Mouse (Mus musculus): ENCODE measurements around the gene Snrpa1. TPM values are rescaled to one million over a fixed set of nuclear protein-coding genes. Genes with fewer than 3 reads are reported as not detected.
A peak's percentile ranks its signal among the peaks of the same experiment; 100 is the strongest.

The Snrpa1 gene
- polyA plus RNA-seq, 1 experiment from 2014 or later = 276 TPM

GRCm38 (mm10) chr7:66060066-66060956 lies 1.5 kb downstream of the Snrpa1 start:
- Histone ChIP-seq H3K4me3 (ENCODE audit: low read depth, low read length) (peak overlapping the region; percentile 85), H3K27ac (replicated peaks; ENCODE audit: low read depth, low read length) (peak overlapping the region; percentile 31; the same call in 1 of the 2 replicates), H3K4me2 (ENCODE audit: low read depth, low read length) (peak overlapping the region; percentile 79), H3K9me3 (replicated peaks; ENCODE audit: control insufficient read depth, low read length) (no peaks in the 10 kb centered on the region), H3K27me3 (ENCODE audit: control insufficient read depth, insufficient read depth, low read length) (no peaks in the 10 kb centered on the region), H3K4me1 (ENCODE audit: control insufficient read depth, insufficient read depth, low read length) (no peaks in the 10 kb centered on the region), H3K9ac (replicated peaks; ENCODE audit: low read length) (peak overlapping the region; percentile 93), H3K36me3 (replicated peaks; ENCODE audit: control insufficient read depth, insufficient read depth, low read depth, low read length) (no peaks in the 10 kb centered on the region; the same call in none of the 2 replicates)
- ATAC-seq (replicated peaks; ENCODE audit: insufficient number of reproducible peaks, low FRiP score, low TSS enrichment, low read depth) (peak; percentile 95), DNase-seq (ENCODE audit: low spot score) (peak; percentile 93)
- under 1% methylated on average over 63 of the region's 64 CpGs for WGBS

- Histone ChIP-seq H3K9ac (replicated peaks; ENCODE audit: low read length) (peak overlapping the region; percentile 93), H3K36me3 (replicated peaks; ENCODE audit: control insufficient read depth, insufficient read depth, low read depth, low read length) (no peaks in the 10 kb centered on the region; the same call in none of the 2 replicates), H3K4me3 (ENCODE audit: low read depth, low read length) (peak overlapping the region; percentile 85), H3K9me3 (replicated peaks; ENCODE audit: control insufficient read depth, low read length) (no peaks in the 10 kb centered on the region), H3K27ac (replicated peaks; ENCODE audit: low read depth, low read length) (no peak overlapping the region), H3K4me1 (ENCODE audit: control insufficient read depth, insufficient read depth, low read length) (no peaks in the 10 kb centered on the region), H3K4me2 (ENCODE audit: low read depth, low read length) (peak overlapping the region; percentile 79), H3K27me3 (ENCODE audit: control insufficient read depth, insufficient read depth, low read length) (no peaks in the 10 kb centered on the region)
- ATAC-seq (replicated peaks; ENCODE audit: insufficient number of reproducible peaks, low FRiP score, low TSS enrichment, low read depth) = no peak
- 2% methylated on average over 14 of the region's 14 CpGs for WGBS
- DNase-seq (ENCODE audit: low spot score) = no peak
Measured at GRCm38 (mm10) chr7:66061057-66061456, 2.3 kb downstream of the Snrpa1 start.

GRCm38 (mm10) chr7:66076411-66076810 lies 17.6 kb downstream of the Snrpa1 start:
- 86% methylated on average over 2 of the region's 2 CpGs for WGBS
- H3K4me3 ChIP-seq (ENCODE audit: low read depth, low read length) = no peak overlapping the region
- ATAC-seq (replicated peaks; ENCODE audit: insufficient number of reproducible peaks, low FRiP score, low TSS enrichment, low read depth) (no peak), DNase-seq (ENCODE audit: low spot score) (no peak)
- no peak overlapping the region for H3K4me2 ChIP-seq (ENCODE audit: low read depth, low read length)
- peaks cover 2% of the 10 kb centered on the region for H3K36me3 ChIP-seq (replicated peaks; ENCODE audit: control insufficient read depth, insufficient read depth, low read depth, low read length)
- H3K4me1 ChIP-seq (ENCODE audit: control insufficient read depth, insufficient read depth, low read length) = no peaks in the 10 kb centered on the region; the same call in 1 of the 2 replicates
- no peak overlapping the region for H3K9ac ChIP-seq (replicated peaks; ENCODE audit: low read length)
- H3K27ac ChIP-seq (replicated peaks; ENCODE audit: low read depth, low read length) = no peak overlapping the region
- H3K27me3 ChIP-seq (ENCODE audit: control insufficient read depth, insufficient read depth, low read length) = no peaks in the 10 kb centered on the region
- H3K9me3 ChIP-seq (replicated peaks; ENCODE audit: control insufficient read depth, low read length) = no peaks in the 10 kb centered on the region

GRCm38 (mm10) chr7:66079364-66080230 lies 20.8 kb downstream of the Snrpa1 start, which contains the start of gene Selenos:
Gene Selenos, plus strand, starts transcription at chr7:66079649.
- H3K9me3 ChIP-seq (replicated peaks; ENCODE audit: control insufficient read depth, low read length) = no peaks in the 10 kb centered on the region
- H3K27ac ChIP-seq (replicated peaks; ENCODE audit: low read depth, low read length) = peak within 1 kb of the TSS; percentile 44; the same call in 1 of the 2 replicates
- no peaks in the 10 kb centered on the region for H3K27me3 ChIP-seq (ENCODE audit: control insufficient read depth, insufficient read depth, low read length)
- H3K4me3 ChIP-seq (ENCODE audit: low read depth, low read length) = peak within 1 kb of the TSS; percentile 75
- peak; percentile 99 for DNase-seq (ENCODE audit: low spot score)
- H3K36me3 ChIP-seq (replicated peaks; ENCODE audit: control insufficient read depth, insufficient read depth, low read depth, low read length) = no peaks in the 10 kb centered on the region; the same call in none of the 2 replicates
- WGBS = under 1% methylated on average over 62 of the region's 65 CpGs
- H3K4me2 ChIP-seq (ENCODE audit: low read depth, low read length) = peak within 1 kb of the TSS; percentile 47
- no peaks in the 10 kb centered on the region; the same call in 1 of the 2 replicates for H3K4me1 ChIP-seq (ENCODE audit: control insufficient read depth, insufficient read depth, low read length)
- peak; percentile 99 for ATAC-seq (replicated peaks; ENCODE audit: insufficient number of reproducible peaks, low FRiP score, low TSS enrichment, low read depth)
- H3K9ac ChIP-seq (replicated peaks; ENCODE audit: low read length) = peak within 1 kb of the TSS; percentile 70

- DNase-seq (ENCODE audit: low spot score) (no peak), ATAC-seq (replicated peaks; ENCODE audit: insufficient number of reproducible peaks, low FRiP score, low TSS enrichment, low read depth) (no peak)
- Histone ChIP-seq H3K36me3 (replicated peaks; ENCODE audit: control insufficient read depth, insufficient read depth, low read depth, low read length) (no peaks in the 10 kb centered on the region; the same call in none of the 2 replicates), H3K4me2 (ENCODE audit: low read depth, low read length) (peak overlapping the region; percentile 47), H3K9ac (replicated peaks; ENCODE audit: low read length) (peak overlapping the region; percentile 70), H3K9me3 (replicated peaks; ENCODE audit: control insufficient read depth, low read length) (no peaks in the 10 kb centered on the region), H3K27me3 (ENCODE audit: control insufficient read depth, insufficient read depth, low read length) (no peaks in the 10 kb centered on the region), H3K4me1 (ENCODE audit: control insufficient read depth, insufficient read depth, low read length) (no peaks in the 10 kb centered on the region; the same call in 1 of the 2 replicates), H3K27ac (replicated peaks; ENCODE audit: low read depth, low read length) (no peak overlapping the region), H3K4me3 (ENCODE audit: low read depth, low read length) (peak overlapping the region; percentile 75)
- WGBS = 38% methylated on average over 5 of the region's 5 CpGs
Measured at GRCm38 (mm10) chr7:66080231-66080613, 21.4 kb downstream of the Snrpa1 start.

- ATAC-seq (replicated peaks; ENCODE audit: insufficient number of reproducible peaks, low FRiP score, low TSS enrichment, low read depth) (no peak), DNase-seq (ENCODE audit: low spot score) (no peak)
- H3K9me3 ChIP-seq (replicated peaks; ENCODE audit: control insufficient read depth, low read length) = no peaks in the 10 kb centered on the region
- no peak overlapping the region for H3K27ac ChIP-seq (replicated peaks; ENCODE audit: low read depth, low read length)
- no peaks in the 10 kb centered on the region; the same call in 1 of the 2 replicates for H3K4me1 ChIP-seq (ENCODE audit: control insufficient read depth, insufficient read depth, low read length)
- H3K4me3 ChIP-seq (ENCODE audit: low read depth, low read length) = no peak overlapping the region
- peaks cover 2% of the 10 kb centered on the region for H3K36me3 ChIP-seq (replicated peaks; ENCODE audit: control insufficient read depth, insufficient read depth, low read depth, low read length)
- no peak overlapping the region for H3K4me2 ChIP-seq (ENCODE audit: low read depth, low read length)
- WGBS = 94% methylated on average over 6 of the region's 6 CpGs
- H3K27me3 ChIP-seq (ENCODE audit: control insufficient read depth, insufficient read depth, low read length) = no peaks in the 10 kb centered on the region
- no peak overlapping the region for H3K9ac ChIP-seq (replicated peaks; ENCODE audit: low read length)
Measured at GRCm38 (mm10) chr7:66083757-66084156, 25.0 kb downstream of the Snrpa1 start.

- ATAC-seq (replicated peaks; ENCODE audit: insufficient number of reproducible peaks, low FRiP score, low TSS enrichment, low read depth) = no peak
- no peak overlapping the region for H3K27ac ChIP-seq (replicated peaks; ENCODE audit: low read depth, low read length)
- H3K4me2 ChIP-seq (ENCODE audit: low read depth, low read length) = no peak overlapping the region
- H3K9me3 ChIP-seq (replicated peaks; ENCODE audit: control insufficient read depth, low read length) = no peaks in the 10 kb centered on the region
- 88% methylated on average over 7 of the region's 7 CpGs for WGBS
- H3K36me3 ChIP-seq (replicated peaks; ENCODE audit: control insufficient read depth, insufficient read depth, low read depth, low read length) = peaks cover 6% of the 10 kb centered on the region
- DNase-seq (ENCODE audit: low spot score) = no peak
- H3K4me1 ChIP-seq (ENCODE audit: control insufficient read depth, insufficient read depth, low read length) = no peaks in the 10 kb centered on the region; the same call in 1 of the 2 replicates
- no peak overlapping the region for H3K4me3 ChIP-seq (ENCODE audit: low read depth, low read length)
- no peak overlapping the region for H3K9ac ChIP-seq (replicated peaks; ENCODE audit: low read length)
- no peaks in the 10 kb centered on the region for H3K27me3 ChIP-seq (ENCODE audit: control insufficient read depth, insufficient read depth, low read length)
Measured at GRCm38 (mm10) chr7:66084546-66084945, 25.7 kb downstream of the Snrpa1 start.

Measured in embryonic facial prominence, embryonic 11.5 days (tissue).